Mouse (Mus musculus) myocyte (in vitro differentiated cells): ENCODE measurements around the gene Oas3. TPM values are rescaled to one million over a fixed set of nuclear protein-coding genes. Genes with fewer than 3 reads are reported as not detected.

Source experiments
- H3K27me3 ChIP-seq: one replicate; pipeline ENCODE4 v1.6.1; 2011; ENCODE audit not compliant: control insufficient read depth, insufficient read depth, insufficient read length
- H3K36me3 ChIP-seq: one replicate; pipeline ENCODE4 v1.6.1; 2011; ENCODE audit not compliant: control insufficient read depth, insufficient read depth
- H3K4me2 ChIP-seq: one replicate; pipeline ENCODE4 v1.6.1; 2011; ENCODE audit warnings: low read depth, control low read depth
- H3K4me3 ChIP-seq: one replicate; pipeline ENCODE4 v1.5.1; 2011; ENCODE audit warnings: mild to moderate bottlenecking, control low read depth, moderate library complexity
- H3K79me2 ChIP-seq: one replicate; pipeline ENCODE4 v1.6.1; 2011; ENCODE audit not compliant: control insufficient read depth, insufficient read depth
- H3ac ChIP-seq: one replicate; pipeline ENCODE4 v1.6.1; 2011; ENCODE audit not compliant: control insufficient read depth, insufficient read length
- CEBPB ChIP-seq: IDR thresholded peaks from 2 replicates; pipeline ENCODE4 v1.6.1; 2011; ENCODE audit warnings: mild to moderate bottlenecking, moderate library complexity; ENCODE audit not compliant: poor library complexity, insufficient read depth, severe bottlenecking
- E2F4 ChIP-seq: IDR thresholded peaks from one replicate; pipeline ENCODE4 v1.6.1; 2011; ENCODE audit warnings: mild to moderate bottlenecking, control low read depth, moderate library complexity; ENCODE audit not compliant: insufficient read depth
- MAX ChIP-seq: IDR thresholded peaks from one replicate; pipeline ENCODE4 v1.6.1; 2011; ENCODE audit warnings: low read depth, mild to moderate bottlenecking, control low read depth
- MYOD1 ChIP-seq, 3 experiments: IDR thresholded peaks; one replicate each; pipeline ENCODE4 v1.6.1; 2011; ENCODE audit warnings: control low read depth in 2 of 3, low read depth in 2 of 3, mild to moderate bottlenecking in 2 of 3, moderate library complexity in 1 of 3; ENCODE audit not compliant: insufficient read length in 2 of 3, control insufficient read depth in 1 of 3
- MYOG ChIP-seq, 3 experiments: IDR thresholded peaks; one replicate each; pipeline ENCODE4 v1.6.1; 2011; ENCODE audit warnings: control low read depth in 2 of 3, low read depth in 2 of 3, mild to moderate bottlenecking in 2 of 3; ENCODE audit not compliant: insufficient read length in 2 of 3, control insufficient read depth in 1 of 3, insufficient read depth in 1 of 3
- POLR2A ChIP-seq: IDR thresholded peaks from one replicate; pipeline ENCODE4 v1.6.1; 2011; ENCODE audit warnings: low read depth, mild to moderate bottlenecking, control low read depth, moderate library complexity; ENCODE audit not compliant: insufficient read length
- POLR2AphosphoS2 ChIP-seq: IDR thresholded peaks from one replicate; pipeline ENCODE4 v1.6.1; 2011; ENCODE audit warnings: low read depth, control low read depth; ENCODE audit not compliant: insufficient read length
- REST ChIP-seq: IDR thresholded peaks from one replicate; pipeline ENCODE4 v1.6.1; 2011; ENCODE audit warnings: mild to moderate bottlenecking, control low read depth, moderate library complexity; ENCODE audit not compliant: insufficient read depth, insufficient read length
- SRF ChIP-seq: IDR thresholded peaks from one replicate; pipeline ENCODE4 v1.6.1; 2011; ENCODE audit warnings: low read depth; ENCODE audit not compliant: control insufficient read depth, insufficient read length
- TCF12 ChIP-seq: IDR thresholded peaks from one replicate; pipeline ENCODE4 v1.6.1; 2011; ENCODE audit warnings: mild to moderate bottlenecking, control low read depth; ENCODE audit not compliant: poor library complexity, insufficient read depth, severe bottlenecking
- TCF3 ChIP-seq: IDR thresholded peaks from one replicate; pipeline ENCODE4 v1.6.1; 2011; ENCODE audit warnings: low read depth, control low read depth; ENCODE audit not compliant: insufficient read length
- USF1 ChIP-seq: IDR thresholded peaks from one replicate; pipeline ENCODE4 v1.6.1; 2011; ENCODE audit warnings: low read depth, mild to moderate bottlenecking, control low read depth, moderate library complexity
- polyA plus RNA-seq: library from polyadenylated mRNA; unstranded; fragments of >200 nt; fragmentation: generic; extraction: Trizol; gene quantifications from one replicate; pipeline ENCODE4 v1.2.1, GENCODE M21; 2012; ENCODE audit warnings: missing spikeins

The Oas3 gene
- polyA plus RNA-seq, 1 experiment, result 0.01 TPM

DNA sequence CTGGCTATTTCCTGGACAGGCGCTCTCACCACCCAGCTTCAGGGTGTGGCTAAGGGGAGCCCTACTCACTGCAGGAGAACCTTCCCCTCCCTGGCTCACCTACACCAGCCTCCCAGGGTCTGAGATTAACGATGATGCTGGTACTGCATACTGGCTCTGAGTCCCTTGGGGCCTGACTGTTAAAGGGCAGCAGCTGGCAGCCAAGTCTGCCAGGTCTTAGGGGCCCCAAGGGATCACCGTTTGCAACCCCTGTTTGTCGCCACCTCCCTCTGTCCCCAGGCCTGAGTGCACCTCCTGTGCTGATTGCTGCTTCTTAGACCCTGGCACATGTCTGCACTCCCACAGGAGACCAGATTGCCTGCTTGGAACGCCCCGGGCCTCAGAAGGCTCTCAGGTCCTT lies 73.0 kb downstream of the Oas3 start:
- Histone ChIP-seq H3K4me2 (no peak overlapping the region), H3K36me3 (no peaks in the 10 kb centered on the region), H3K79me2 (no peaks in the 10 kb centered on the region), H3ac (no peak overlapping the region), H3K4me3 (no peak overlapping the region), H3K27me3 (peaks cover 72% of the 10 kb centered on the region)
- no peak for TF ChIP-seq MYOG (IDR thresholded peaks at IDR 0.05; ENCODE audit: control insufficient read depth in 1 of 3, insufficient read depth in 1 of 3, insufficient read length in 2 of 3, low read depth in 2 of 3)
- no peak for TF ChIP-seq TCF3
- no peak for TF ChIP-seq POLR2AphosphoS2
- no peak for TF ChIP-seq TCF12
- TF ChIP-seq E2F4, result no peak
- no peak for TF ChIP-seq MAX

DNA sequence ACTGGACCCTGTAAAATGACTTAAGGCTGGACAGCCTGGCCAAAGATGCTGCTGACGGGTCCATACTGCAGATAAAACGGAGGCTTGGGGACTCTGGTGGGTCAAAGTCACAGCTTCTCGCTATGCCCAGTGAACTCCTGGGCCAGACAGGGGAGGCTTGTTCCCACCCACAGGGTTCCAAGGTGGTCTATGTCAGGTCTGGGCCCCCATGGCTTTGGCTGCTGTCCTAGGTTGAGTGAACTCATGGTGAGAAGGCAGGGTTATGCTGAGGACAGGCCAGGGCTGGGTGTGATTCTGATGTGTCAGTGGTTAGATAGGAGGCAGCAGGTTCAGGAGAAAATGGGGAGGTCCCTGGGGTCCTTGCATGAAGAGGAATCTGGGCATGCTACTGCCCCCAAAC lies 73.8 kb downstream of the Oas3 start:
- Histone ChIP-seq H3K79me2 (no peaks in the 10 kb centered on the region), H3K36me3 (no peaks in the 10 kb centered on the region), H3ac (no peak overlapping the region), H3K27me3 (peaks cover 73% of the 10 kb centered on the region), H3K4me2 (no peak overlapping the region), H3K4me3 (no peak overlapping the region)
- no peak for TF ChIP-seq MYOD1 (IDR thresholded peaks at IDR 0.05; ENCODE audit: control insufficient read depth in 1 of 3, insufficient read length in 2 of 3, low read depth in 2 of 3)
- no peak for TF ChIP-seq MYOG (IDR thresholded peaks at IDR 0.05; ENCODE audit: control insufficient read depth in 1 of 3, insufficient read depth in 1 of 3, insufficient read length in 2 of 3, low read depth in 2 of 3)
- TF ChIP-seq TCF12, result no peak
- TF ChIP-seq CEBPB, result no peak
- no peak for TF ChIP-seq POLR2AphosphoS2
- TF ChIP-seq SRF, result no peak
- no peak for TF ChIP-seq MAX
- no peak for TF ChIP-seq TCF3
- TF ChIP-seq POLR2A, result no peak
- TF ChIP-seq E2F4, result no peak
- TF ChIP-seq REST, result no peak
- no peak for TF ChIP-seq USF1

Other genes with a start within 250 kb of the Oas3 start
- 88.7 TPM for gene Tpcn1, start 189.0 kb downstream of the Oas3 start, polyA plus RNA-seq
- gene Iqcd, start 188.6 kb downstream of the Oas3 start, polyA plus RNA-seq, result 0.91 TPM
- 14.7 TPM for gene Rita1, start 165.1 kb downstream of the Oas3 start, polyA plus RNA-seq
- gene Ddx54, start 164.9 kb downstream of the Oas3 start, polyA plus RNA-seq, result 56.3 TPM
- gene Cfap73, start 143.4 kb downstream of the Oas3 start, polyA plus RNA-seq, result not detected
- 0.01 TPM for gene Rasal1, start 128.8 kb downstream of the Oas3 start, polyA plus RNA-seq
- not detected for gene Dtx1, start 65.7 kb downstream of the Oas3 start, polyA plus RNA-seq
- gene Oas2, start 27.8 kb downstream of the Oas3 start, polyA plus RNA-seq, result not detected
- gene Oas1e, start 17.9 kb upstream of the Oas3 start, polyA plus RNA-seq, result not detected
- gene Oas1c, start 34.9 kb upstream of the Oas3 start, polyA plus RNA-seq, result 0.01 TPM
- not detected for gene Oas1f, start 69.7 kb upstream of the Oas3 start, polyA plus RNA-seq
- not detected for gene Oas1h, start 83.8 kb upstream of the Oas3 start, polyA plus RNA-seq
- not detected for gene Oas1g, start 110.0 kb upstream of the Oas3 start, polyA plus RNA-seq
- 0.06 TPM for gene Oas1a, start 129.9 kb upstream of the Oas3 start, polyA plus RNA-seq
- gene Oas1d, start 136.9 kb upstream of the Oas3 start, polyA plus RNA-seq, result not detected
- 0.05 TPM for gene Rph3a, start 232.4 kb upstream of the Oas3 start, polyA plus RNA-seq